Mouse (Mus musculus): ENCODE results near the gene Phactr1. TPM values are rescaled to one million over a fixed set of nuclear protein-coding genes. Genes with fewer than 3 reads are reported as not detected.

Phactr1 gene
- polyA plus RNA-seq (2017; shearing (Covaris generic)) = not detected

GRCm38 (mm10) chr13:42680391-42680994 is at the start of gene Phactr1:
Gene Phactr1, plus strand, starts transcription at chr13:42680623.

GRCm38 (mm10) chr13:43171020-43171710 is 490.7 kb downstream of the Phactr1 start, which contains the start of gene Tbc1d7:
Gene Tbc1d7, minus strand, starts transcription at chr13:43171501.

